Mouse (Mus musculus) kidney, adult 2 months (tissue): ENCODE measurements around the gene Glra3.

ENCODE experiments used
- CTCF ChIP-seq: fragments of 200-500 bp; conservative IDR thresholded peaks from 2 replicates; pipeline ENCODE4 v1.5.1; 2011; ENCODE audit warnings: low read depth, mild to moderate bottlenecking, control low read depth, low read length, moderate library complexity, mixed read lengths; ENCODE audit not compliant: insufficient read depth, insufficient read length
- POLR2A ChIP-seq: fragments of 200-500 bp; IDR thresholded peaks from one replicate; pipeline ENCODE4 v1.6.1; 2011; ENCODE audit warnings: low read depth, low read length, control low read depth

- TF ChIP-seq POLR2A, result no peak
- TF ChIP-seq CTCF, result no peak
Measured at GRCm38 (mm10) chr8:55906848-55907247, 33.4 kb upstream of the Glra3 start, which contains the start of gene Adam29.
